Mouse (Mus musculus) adrenal gland, postnatal 4 days (tissue): ENCODE measurements around the gene Grifin. TPM values are rescaled to one million over a fixed set of nuclear protein-coding genes. Genes with fewer than 3 reads are reported as not detected.

Experiments
- DNase-seq, 2 experiments: peaks; one replicate each; pipeline ENCODE4 v3.0.0; 2021 to 2022; ENCODE audit warnings: low spot score in 2 of 2, mixed read lengths in 2 of 2
- total RNA-seq, 2 experiments: library from RNA; stranded (reverse); gene quantifications; 2 replicates each; pipeline ENCODE4 v1.2.3; 2021

Grifin gene
- total RNA-seq, 2 experiments from 2014 or later = not detected

DNA sequence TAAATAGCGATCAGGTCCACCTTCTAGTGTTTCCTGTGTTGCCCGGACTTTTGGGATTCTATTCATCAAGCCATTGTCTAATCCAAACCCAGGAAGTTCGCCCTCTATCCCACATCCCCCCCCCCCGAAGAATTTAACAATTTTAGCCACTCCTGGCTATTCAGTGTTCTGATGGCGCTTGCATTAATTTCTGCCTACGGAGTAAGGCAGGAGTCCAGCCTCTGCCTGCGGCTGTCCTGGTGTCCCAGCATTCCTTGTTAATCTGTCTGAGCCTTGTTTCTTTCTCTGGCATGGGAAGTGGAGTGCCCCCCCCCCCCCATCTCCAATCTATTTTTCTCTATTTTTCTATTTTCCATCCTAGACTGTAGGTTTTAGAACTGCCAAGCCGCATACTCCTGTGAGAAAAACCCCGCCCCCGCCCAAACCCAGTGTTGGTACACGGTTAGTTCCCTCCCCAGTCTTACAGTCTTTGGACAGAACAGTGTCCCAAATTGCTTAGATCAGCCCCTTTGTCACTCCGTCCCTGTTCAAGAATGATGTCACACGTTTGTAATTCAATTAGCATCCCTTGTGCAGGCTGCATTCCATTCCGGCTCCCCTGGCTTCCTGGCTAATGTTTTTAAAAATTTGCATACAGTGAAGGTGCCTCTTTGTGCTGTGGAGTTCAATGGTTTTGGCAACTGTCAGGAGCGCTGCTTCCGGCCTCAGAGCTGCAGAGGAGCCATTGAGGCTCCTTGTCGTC lies 15.4 kb downstream of the Grifin start:
- DNase-seq = no peak

- DNase-seq = no peak
Measured at GRCm38 (mm10) chr5:140546332-140546731, 18.5 kb downstream of the Grifin start.

- DNase-seq = no peak
Measured at GRCm38 (mm10) chr5:140545651-140546050, 19.2 kb downstream of the Grifin start.

- no peak for DNase-seq
Measured at GRCm38 (mm10) chr5:140542811-140543575, 21.9 kb downstream of the Grifin start.

DNA sequence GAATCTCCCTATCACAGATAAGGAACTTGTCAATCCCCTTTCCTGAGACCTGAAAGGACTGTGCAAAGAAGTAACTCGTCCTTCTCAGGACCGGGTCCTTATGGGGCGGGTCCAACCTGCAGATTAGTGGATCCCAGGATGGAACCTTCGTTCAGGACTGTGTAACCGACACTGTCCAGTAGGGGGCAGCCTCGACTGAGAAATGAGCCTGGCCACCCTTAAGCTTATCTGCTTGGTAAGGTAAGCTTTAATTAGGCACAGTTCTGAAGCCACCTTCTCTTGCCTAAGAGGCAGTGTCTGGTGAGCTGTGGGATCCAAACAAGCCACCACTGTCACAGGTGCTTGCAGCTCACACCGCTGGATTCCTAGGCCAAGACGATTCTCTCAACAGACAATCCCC lies 24.8 kb downstream of the Grifin start:
- peak; percentile 53 to 60 for DNase-seq

DNA sequence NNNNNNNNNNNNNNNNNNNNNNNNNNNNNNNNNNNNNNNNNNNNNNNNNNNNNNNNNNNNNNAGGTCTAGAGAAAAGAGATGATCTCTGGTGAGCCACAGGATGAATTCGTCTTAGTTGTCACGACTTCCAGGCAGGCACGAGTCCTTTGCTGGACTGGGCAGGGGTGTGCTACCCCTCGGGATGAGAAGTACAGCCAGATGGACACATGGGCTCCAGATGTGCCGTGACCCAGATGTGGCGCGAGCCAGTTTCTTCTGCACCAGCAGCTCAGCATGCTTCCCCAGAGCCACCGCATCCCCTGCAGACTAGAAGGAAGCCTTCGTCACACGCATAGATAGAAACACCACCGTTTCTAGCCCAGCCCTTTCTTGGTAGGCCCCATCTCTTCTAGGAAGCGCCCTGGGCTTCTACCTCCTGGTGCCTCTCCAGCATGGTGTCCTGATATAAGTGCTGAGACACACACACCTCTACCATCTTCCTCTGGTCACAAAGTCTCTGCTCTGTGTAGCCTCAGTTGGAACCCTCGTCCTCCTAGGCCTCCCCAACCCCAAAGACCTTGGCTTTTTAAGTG lies 26.7 kb downstream of the Grifin start:
- no peak for DNase-seq

- DNase-seq = no peak
Measured at GRCm38 (mm10) chr5:140526754-140527153, 38.1 kb downstream of the Grifin start.

DNA sequence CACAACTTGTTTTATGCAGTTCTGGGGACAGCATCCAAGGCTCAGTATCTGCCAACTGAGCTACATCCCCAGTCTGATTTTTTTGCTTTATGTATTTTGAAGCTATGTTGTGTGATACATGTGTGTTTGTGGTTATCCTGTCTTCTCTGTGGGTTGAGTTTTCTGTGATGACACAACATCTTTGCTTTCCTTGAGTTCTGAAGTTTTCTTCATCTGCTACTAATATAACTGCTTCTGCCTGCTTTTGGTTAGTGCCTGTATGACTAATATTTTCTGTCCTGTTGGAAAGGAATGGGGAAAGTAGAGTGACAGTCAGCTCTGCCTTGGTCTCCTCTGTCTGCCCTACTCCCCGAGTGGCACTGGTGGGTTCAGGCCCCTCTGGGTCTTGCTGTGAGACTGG lies 43.7 kb downstream of the Grifin start:
- no peak for DNase-seq

- DNase-seq = no peak
Measured at GRCm38 (mm10) chr5:140517921-140518230, 47.0 kb downstream of the Grifin start.

GRCm38 (mm10) chr5:140517159-140517920 lies 47.5 kb downstream of the Grifin start:
- DNase-seq = no peak

GRCm38 (mm10) chr5:140514799-140515486 lies 49.9 kb downstream of the Grifin start:
- no peak for DNase-seq

GRCm38 (mm10) chr5:140513921-140514320 lies 51.0 kb downstream of the Grifin start:
- DNase-seq = no peak

Other genes with a start within 250 kb of the Grifin start
- gene Mad1l1, start 243.5 kb downstream of the Grifin start, total RNA-seq = 10 to 100 TPM; 24.2 to 34.4 TPM
- gene Nudt1, start 243.4 kb downstream of the Grifin start, total RNA-seq = 10 to 100 TPM; 20.5 to 21.2 TPM
- 10 to 100 TPM; 13.4 to 15.0 TPM for gene Mrm2, start 233.2 kb downstream of the Grifin start, total RNA-seq
- 10 to 100 TPM; 28.0 to 29.5 TPM for gene Snx8, start 175.8 kb downstream of the Grifin start, total RNA-seq
- gene Eif3b, start 145.7 kb downstream of the Grifin start, total RNA-seq = 100 to 1,000 TPM; 147 to 157 TPM
- under 1 TPM; 0.08 to 0.23 TPM for gene Gm4869, start 119.4 kb downstream of the Grifin start, total RNA-seq
- gene Chst12, start 59.5 kb downstream of the Grifin start, total RNA-seq = 10 to 100 TPM; 11.0 to 11.8 TPM
- gene Lfng, start 42.2 kb upstream of the Grifin start, total RNA-seq = 10 to 100 TPM; 23.5 to 24.4 TPM
- 100 to 1,000 TPM; 199 to 212 TPM for gene Ttyh3, start 84.0 kb upstream of the Grifin start, total RNA-seq
- 10 to 100 TPM; 40.3 to 41.3 TPM for gene Iqce, start 137.3 kb upstream of the Grifin start, total RNA-seq
- 10 to 100 TPM; 23.9 to 24.2 TPM for gene Brat1, start 139.9 kb upstream of the Grifin start, total RNA-seq
- 1 to 10 TPM; 1.2 to 1.5 TPM for gene Amz1, start 159.1 kb upstream of the Grifin start, total RNA-seq